Mouse (Mus musculus) testis, adult 2 months (tissue): ENCODE measurements around the gene Nfib. TPM values are rescaled to one million over a fixed set of nuclear protein-coding genes. Genes with fewer than 3 reads are reported as not detected.

ENCODE experiments used
- H3K27ac ChIP-seq: fragments of 200-500 bp; 2 replicates; pipeline ENCODE4 v1.5.1; 2012; ENCODE audit warnings: low read depth, low read length; ENCODE audit not compliant: control insufficient read depth, insufficient read depth
- H3K27me3 ChIP-seq: fragments of 200-500 bp; 2 replicates; pipeline ENCODE4 v1.6.1; 2012; ENCODE audit warnings: mild to moderate bottlenecking, low read length, moderate library complexity; ENCODE audit not compliant: control insufficient read depth, insufficient read depth
- H3K36me3 ChIP-seq: fragments of 200-500 bp; 2 replicates; pipeline ENCODE4 v1.6.1; 2012; ENCODE audit warnings: mild to moderate bottlenecking, low read length; ENCODE audit not compliant: control insufficient read depth, insufficient read depth
- H3K4me1 ChIP-seq: fragments of 200-500 bp; 2 replicates; pipeline ENCODE4 v1.6.1; 2012; ENCODE audit warnings: low read length; ENCODE audit not compliant: control insufficient read depth, insufficient read depth
- H3K4me3 ChIP-seq: fragments of 200-500 bp; 2 replicates; pipeline ENCODE4 v1.5.1; 2012; ENCODE audit warnings: low read depth, mild to moderate bottlenecking, low read length, moderate library complexity, mixed read lengths; ENCODE audit not compliant: control insufficient read depth
- CTCF ChIP-seq: fragments of 200-500 bp; IDR thresholded peaks from 2 replicates; pipeline ENCODE4 v1.5.1; 2012; ENCODE audit warnings: low read depth, mild to moderate bottlenecking, inconsistent platforms, low read length, moderate library complexity; ENCODE audit not compliant: control insufficient read depth, insufficient read depth, insufficient replicate concordance
- POLR2A ChIP-seq: fragments of 200-500 bp; IDR thresholded peaks from 2 replicates; pipeline ENCODE4 v1.6.1; 2012; ENCODE audit warnings: low read depth, mild to moderate bottlenecking, inconsistent platforms, low read length, moderate library complexity; ENCODE audit not compliant: control insufficient read depth
- polyA plus RNA-seq: library from polyadenylated mRNA; depleted of rRNA; stranded (reverse); fragments of >200 nt; gene quantifications from 2 replicates; pipeline ENCODE4 v1.2.3, GENCODE M21; 2012

The Nfib gene
- polyA plus RNA-seq, 1 experiment: 1.2 TPM

- no peak for TF ChIP-seq POLR2A
- no peak for TF ChIP-seq CTCF
- no peaks in the 10 kb centered on the region for H3K36me3 ChIP-seq
- H3K27me3 ChIP-seq: no peaks in the 10 kb centered on the region
- H3K4me3 ChIP-seq: no peak overlapping the region
- no peaks in the 10 kb centered on the region for H3K4me1 ChIP-seq
- no peak overlapping the region for H3K27ac ChIP-seq
Measured at GRCm38 (mm10) chr4:82369011-82369776, 336.4 kb downstream of the Nfib start.

DNA sequence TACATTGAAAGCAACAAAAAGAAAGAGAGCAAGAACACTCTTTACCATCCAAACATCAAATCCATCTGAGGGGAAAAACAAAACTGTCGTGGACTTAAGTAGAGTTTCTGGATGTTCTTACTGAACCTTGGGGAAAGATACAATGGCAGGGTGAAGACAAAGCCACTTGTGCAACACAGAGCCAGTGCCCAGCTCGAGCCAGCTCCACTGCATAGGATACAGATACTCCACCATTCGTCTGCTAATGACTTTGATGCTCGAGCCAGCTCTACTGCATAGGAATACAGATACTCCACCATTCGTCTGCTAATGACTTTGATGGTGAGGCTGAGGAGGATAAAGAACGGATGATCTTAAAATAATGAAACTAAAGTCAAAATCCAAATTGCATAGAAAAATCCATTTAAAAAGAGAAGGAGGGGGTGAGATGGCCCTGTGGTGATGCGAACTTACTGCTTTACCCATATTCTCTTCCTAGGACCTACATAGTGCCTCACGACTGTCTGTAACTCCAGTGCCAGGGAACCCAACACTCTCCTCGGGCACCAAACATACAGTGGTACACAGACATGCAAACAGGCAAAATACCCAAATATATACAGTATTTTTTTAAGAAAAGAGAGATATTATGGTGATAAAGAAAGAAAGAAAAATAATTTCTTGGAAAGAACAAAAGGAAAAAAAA lies 337.3 kb downstream of the Nfib start:
- Histone ChIP-seq H3K4me3 (no peak overlapping the region), H3K27ac (no peak overlapping the region)
- TF ChIP-seq POLR2A (no peak), CTCF (no peak)

DNA sequence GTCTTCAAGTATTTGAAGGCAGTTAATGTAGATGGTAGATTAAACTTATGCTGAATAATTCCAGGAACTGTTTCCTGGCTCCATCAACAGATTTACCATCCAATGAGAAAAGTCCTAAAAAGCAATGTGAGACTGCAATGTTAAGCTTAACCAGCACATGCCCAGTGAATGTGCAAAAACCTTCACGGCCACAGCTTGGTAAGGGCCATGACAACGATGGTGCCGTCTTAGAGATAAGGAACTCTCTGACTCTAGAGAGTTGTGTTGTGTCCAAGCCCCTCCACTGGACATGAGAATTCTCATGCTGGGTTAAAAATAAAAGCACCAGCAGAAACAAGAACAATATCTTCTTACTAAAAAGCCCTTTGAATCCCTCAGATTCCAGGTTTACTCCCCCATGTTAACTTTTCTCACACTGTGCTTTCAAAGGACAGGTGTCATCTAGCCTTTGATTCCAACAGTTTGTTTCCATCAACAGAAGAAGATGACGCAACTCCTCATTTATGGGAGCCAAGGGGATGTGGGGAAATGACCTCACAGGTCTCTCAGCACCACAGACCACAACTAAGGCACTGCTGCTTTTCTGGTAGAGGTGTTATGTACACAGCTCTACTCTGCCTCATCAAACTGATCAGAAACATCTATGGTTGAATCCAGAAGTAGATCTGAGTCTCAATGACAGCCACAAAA lies 340.7 kb downstream of the Nfib start:
- Histone ChIP-seq H3K4me3 (no peak overlapping the region), H3K27ac (peak overlapping the region; percentile 21; the same call in 1 of the 2 replicates), H3K27me3 (no peaks in the 10 kb centered on the region), H3K36me3 (no peaks in the 10 kb centered on the region), H3K4me1 (no peaks in the 10 kb centered on the region)
- TF ChIP-seq POLR2A: no peak
- no peak for TF ChIP-seq CTCF

More for the DNA sequence above, 337.3 kb downstream of the Nfib start:
- H3K36me3 ChIP-seq: no peaks in the 10 kb centered on the region
- no peaks in the 10 kb centered on the region for H3K4me1 ChIP-seq
- no peaks in the 10 kb centered on the region for H3K27me3 ChIP-seq

- H3K27me3 ChIP-seq: no peaks in the 10 kb centered on the region
- H3K36me3 ChIP-seq: no peaks in the 10 kb centered on the region
- H3K4me1 ChIP-seq: no peaks in the 10 kb centered on the region
- H3K27ac ChIP-seq: no peak overlapping the region
- H3K4me3 ChIP-seq: no peak overlapping the region
- TF ChIP-seq CTCF (no peak), POLR2A (no peak)
Measured at GRCm38 (mm10) chr4:82363951-82364350, 341.6 kb downstream of the Nfib start.

- TF ChIP-seq CTCF (no peak), POLR2A (no peak)
- Histone ChIP-seq H3K27me3 (no peaks in the 10 kb centered on the region), H3K27ac (no peak overlapping the region), H3K4me1 (no peaks in the 10 kb centered on the region), H3K4me3 (no peak overlapping the region), H3K36me3 (no peaks in the 10 kb centered on the region)
Measured at GRCm38 (mm10) chr4:82362294-82362693, 343.3 kb downstream of the Nfib start.

DNA sequence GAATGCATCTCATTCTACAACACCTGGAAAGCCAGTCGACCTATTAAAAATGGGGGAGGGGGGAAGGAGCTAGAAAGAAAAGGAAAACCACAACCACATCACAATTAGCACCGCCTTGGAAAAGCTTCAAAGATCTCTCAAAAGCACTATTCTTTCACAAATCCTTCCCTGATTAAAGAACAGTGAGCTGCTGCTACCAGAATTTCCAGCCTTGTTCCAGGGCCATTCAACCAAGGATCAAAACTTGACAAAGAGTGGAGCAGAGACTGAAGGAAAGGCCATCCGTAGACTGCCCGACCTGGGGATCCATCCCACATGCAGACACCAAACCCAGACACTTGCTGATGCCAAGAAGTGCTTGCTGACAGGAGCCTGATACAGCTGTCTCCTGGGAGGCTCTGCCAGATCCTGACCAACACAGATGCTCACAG lies 345.5 kb downstream of the Nfib start:
- no peak for TF ChIP-seq CTCF
- TF ChIP-seq POLR2A: no peak
- Histone ChIP-seq H3K4me1 (no peaks in the 10 kb centered on the region), H3K27ac (no peak overlapping the region), H3K4me3 (no peak overlapping the region), H3K27me3 (no peaks in the 10 kb centered on the region), H3K36me3 (no peaks in the 10 kb centered on the region)

- H3K4me3 ChIP-seq: no peak overlapping the region
- TF ChIP-seq POLR2A (no peak), CTCF (no peak)
- no peaks in the 10 kb centered on the region for H3K36me3 ChIP-seq
- H3K27ac ChIP-seq: no peak overlapping the region
- no peaks in the 10 kb centered on the region for H3K4me1 ChIP-seq
- H3K27me3 ChIP-seq: no peaks in the 10 kb centered on the region
Measured at GRCm38 (mm10) chr4:82359110-82359509, 346.4 kb downstream of the Nfib start.
